Mouse (Mus musculus): ENCODE measurements around the gene Hoxd12.

Gene Hoxd12

GRCm38 (mm10) chr2:74708676-74709075, 33.9 kb downstream of the Hoxd12 start:
- DNase-seq (ENCODE audit: low read depth, low spot score), result no peak

GRCm38 (mm10) chr2:74709465-74710419, 34.9 kb downstream of the Hoxd12 start:
- no peak for DNase-seq (ENCODE audit: low read depth, low spot score)

- DNase-seq (ENCODE audit: low read depth, low spot score), result no peak
Measured at GRCm38 (mm10) chr2:74710929-74711543, 36.2 kb downstream of the Hoxd12 start.

- DNase-seq (ENCODE audit: low read depth, low spot score), result peak; percentile 91
Measured at GRCm38 (mm10) chr2:74711721-74712621, 37.2 kb downstream of the Hoxd12 start, which contains the start of the genes Hoxd3 and Hoxd4. Hoxd3 (plus strand) TSS chr2:74711927. Hoxd4 (plus strand) TSS chr2:74711929.

GRCm38 (mm10) chr2:74713239-74714150, 38.7 kb downstream of the Hoxd12 start:
- no peak for DNase-seq (ENCODE audit: low read depth, low spot score)

- no peak for DNase-seq (ENCODE audit: low read depth, low spot score)
Measured at GRCm38 (mm10) chr2:74714156-74714789, 39.5 kb downstream of the Hoxd12 start.

- peak; percentile 85 for DNase-seq (ENCODE audit: low read depth, low spot score)
Measured at GRCm38 (mm10) chr2:74714881-74715280, 40.1 kb downstream of the Hoxd12 start.

GRCm38 (mm10) chr2:74715504-74716241, 40.9 kb downstream of the Hoxd12 start:
- DNase-seq (ENCODE audit: low read depth, low spot score), result peak; percentile 97

GRCm38 (mm10) chr2:74720384-74720783, 45.6 kb downstream of the Hoxd12 start:
- no peak for DNase-seq (ENCODE audit: low read depth, low spot score)

- DNase-seq (ENCODE audit: low read depth, low spot score), result no peak
Measured at GRCm38 (mm10) chr2:74720955-74721491, 46.2 kb downstream of the Hoxd12 start.

- DNase-seq (ENCODE audit: low read depth, low spot score), result no peak
Measured at GRCm38 (mm10) chr2:74721882-74722281, 47.1 kb downstream of the Hoxd12 start.

GRCm38 (mm10) chr2:74722949-74723348, 48.1 kb downstream of the Hoxd12 start:
- no peak for DNase-seq (ENCODE audit: low read depth, low spot score)

GRCm38 (mm10) chr2:74724244-74725015, 49.6 kb downstream of the Hoxd12 start:
- DNase-seq (ENCODE audit: low read depth, low spot score), result no peak

GRCm38 (mm10) chr2:74725171-74725570, 50.4 kb downstream of the Hoxd12 start:
- DNase-seq (ENCODE audit: low read depth, low spot score), result no peak

GRCm38 (mm10) chr2:74726551-74726950, 51.7 kb downstream of the Hoxd12 start, which contains the start of gene Gm28230:
Gm28230 (plus strand) TSS chr2:74726728.
- DNase-seq (ENCODE audit: low read depth, low spot score), result no peak

GRCm38 (mm10) chr2:74726973-74727639, 52.3 kb downstream of the Hoxd12 start:
- no peak for DNase-seq (ENCODE audit: low read depth, low spot score)

Data from mesoderm, embryonic 11.5 days (tissue).